ENCODE assay signal across 11 mouse cellular contexts in genomic region chr9:83575403-83575802, GRCm38 (mm10).
"Had no signal": no experiment of that assay in that cellular context is flagged by ENCODE, and none has a peak within 500 bp of the region (broad histone marks: within the 10 kb centered on the region; RNA-seq: fewer than 3 reads in every experiment).

No protein-coding gene starts in this region.

- H3K9me3 ChIP-seq: limb, embryonic 15.5 days; midbrain, embryonic 15.5 days; neural tube, embryonic 15.5 days; stomach, embryonic 15.5 days had no signal

- H3K36me3 ChIP-seq: limb, embryonic 15.5 days; midbrain, embryonic 15.5 days; neural tube, embryonic 15.5 days; stomach, embryonic 15.5 days had no signal

- DNase-seq: kidney, adult 8-10 months; layer of hippocampus, adult 9-11 months; layer of hippocampus, postnatal 36 days; lung, adult 18-20 months; spleen, adult 18-20 months; thymus, adult 2 months; thymus, postnatal 25 days had no signal

- H3K27me3 ChIP-seq: limb, embryonic 15.5 days; midbrain, embryonic 15.5 days; neural tube, embryonic 15.5 days; stomach, embryonic 15.5 days had no signal

- H3K4me2 ChIP-seq: limb, embryonic 15.5 days; midbrain, embryonic 15.5 days; neural tube, embryonic 15.5 days; stomach, embryonic 15.5 days had no signal

- H3K9ac ChIP-seq: limb, embryonic 15.5 days; midbrain, embryonic 15.5 days; neural tube, embryonic 15.5 days; stomach, embryonic 15.5 days had no signal

- H3K27ac ChIP-seq: limb, embryonic 15.5 days; midbrain, embryonic 15.5 days; stomach, embryonic 15.5 days had no signal

- H3K4me3 ChIP-seq: limb, embryonic 15.5 days; midbrain, embryonic 15.5 days; neural tube, embryonic 15.5 days; stomach, embryonic 15.5 days had no signal
